ENCODE assay signal across 11 mouse cellular contexts in genomic region chr10:42973537-42973936, GRCm38 (mm10).
DNase-seq lines count a peak whose midpoint lies in the region; ATAC-seq lines count a peak whose summit lies in the region.
"Had no signal": no experiment of that assay in that cellular context is flagged by ENCODE, and none has a peak within 500 bp of the region (broad histone marks: within the 10 kb centered on the region; RNA-seq: fewer than 3 reads in every experiment).

No protein-coding gene starts in this region.

- no peaks in the 10 kb centered on the region for H3K9me3 ChIP-seq in forebrain, embryonic 15.5 days
- H3K9me3 ChIP-seq in forebrain, embryonic 10.5 days = no peaks in the 10 kb centered on the region
- H3K9me3 ChIP-seq in kidney, embryonic 15.5 days (replicated peaks) = no peaks in the 10 kb centered on the region
- no peaks in the 10 kb centered on the region for H3K9me3 ChIP-seq in midbrain, embryonic 11.5 days (ENCODE audit: control insufficient read depth, low read length)
- H3K9me3 ChIP-seq in midbrain, embryonic 13.5 days = no peaks in the 10 kb centered on the region
- H3K9me3 ChIP-seq: embryonic facial prominence, embryonic 10.5 days; heart, embryonic 13.5 days; hindbrain, embryonic 12.5 days had no signal

- no peak for ATAC-seq in forebrain, embryonic 15.5 days (replicated peaks)
- peak; percentile 30; the same call in 1 of the 2 replicates for ATAC-seq in kidney, embryonic 15.5 days (replicated peaks; ENCODE audit: low FRiP score)
- ATAC-seq in midbrain, embryonic 11.5 days (ENCODE audit: low FRiP score) = no peak
- ATAC-seq in midbrain, embryonic 13.5 days = no peak

- no peak for DNase-seq in forebrain, embryonic 10.5 days (ENCODE audit: extremely low spot score, low spot score)
- no peak for DNase-seq in kidney, postnatal 36 days
- DNase-seq in midbrain, embryonic 11.5 days (ENCODE audit: low spot score, missing footprints) = peak; percentile 82
- DNase-seq in left cerebral cortex, adult 11 months (ENCODE audit: low spot score) = no peak
- DNase-seq: cerebellum, adult 9-11 months had no signal

- H3K27ac ChIP-seq in forebrain, embryonic 15.5 days (replicated peaks) = peak overlapping the region; percentile 50
- H3K27ac ChIP-seq in forebrain, embryonic 10.5 days = no peak overlapping the region
- peak overlapping the region; percentile 59; the same call in 1 of the 2 replicates for H3K27ac ChIP-seq in kidney, embryonic 15.5 days
- no peak overlapping the region for H3K27ac ChIP-seq in midbrain, embryonic 11.5 days (ENCODE audit: low read depth, low read length)
- no peak overlapping the region for H3K27ac ChIP-seq in midbrain, embryonic 13.5 days
- H3K27ac ChIP-seq: heart, embryonic 13.5 days had no signal

- no peaks in the 10 kb centered on the region for H3K36me3 ChIP-seq in forebrain, embryonic 15.5 days
- no peaks in the 10 kb centered on the region for H3K36me3 ChIP-seq in forebrain, embryonic 10.5 days (replicated peaks)
- no peaks in the 10 kb centered on the region for H3K36me3 ChIP-seq in kidney, embryonic 15.5 days
- no peaks in the 10 kb centered on the region for H3K36me3 ChIP-seq in midbrain, embryonic 11.5 days (ENCODE audit: control insufficient read depth, insufficient read depth, low read length)
- no peaks in the 10 kb centered on the region for H3K36me3 ChIP-seq in midbrain, embryonic 13.5 days
- H3K36me3 ChIP-seq: embryonic facial prominence, embryonic 10.5 days; heart, embryonic 13.5 days; hindbrain, embryonic 12.5 days had no signal

- H3K27me3 ChIP-seq in forebrain, embryonic 15.5 days = no peaks in the 10 kb centered on the region
- H3K27me3 ChIP-seq in forebrain, embryonic 10.5 days (ENCODE audit: poor library complexity, severe bottlenecking) = peaks cover 70% of the 10 kb centered on the region
- peaks cover 15% of the 10 kb centered on the region; the same call in 1 of the 2 replicates for H3K27me3 ChIP-seq in kidney, embryonic 15.5 days
- H3K27me3 ChIP-seq in midbrain, embryonic 11.5 days (ENCODE audit: control insufficient read depth, insufficient read depth, low read length) = peaks cover 2% of the 10 kb centered on the region; the same call in 1 of the 2 replicates
- H3K27me3 ChIP-seq in midbrain, embryonic 13.5 days = peaks cover 5% of the 10 kb centered on the region
- H3K27me3 ChIP-seq: hindbrain, embryonic 12.5 days had no signal

- H3K4me3 ChIP-seq in forebrain, embryonic 15.5 days = no peak overlapping the region
- H3K4me3 ChIP-seq in forebrain, embryonic 10.5 days = no peak overlapping the region
- H3K4me3 ChIP-seq in kidney, embryonic 15.5 days (replicated peaks) = no peak overlapping the region
- no peak overlapping the region for H3K4me3 ChIP-seq in midbrain, embryonic 11.5 days (ENCODE audit: low read depth, low read length)
- H3K4me3 ChIP-seq in midbrain, embryonic 13.5 days (replicated peaks) = no peak overlapping the region
- H3K4me3 ChIP-seq: embryonic facial prominence, embryonic 10.5 days; heart, embryonic 13.5 days; hindbrain, embryonic 12.5 days had no signal

- no peak overlapping the region for H3K4me2 ChIP-seq in forebrain, embryonic 15.5 days (replicated peaks)
- H3K4me2 ChIP-seq in kidney, embryonic 15.5 days = no peak overlapping the region
- H3K4me2 ChIP-seq in midbrain, embryonic 11.5 days = no peak overlapping the region
- no peak overlapping the region for H3K4me2 ChIP-seq in midbrain, embryonic 13.5 days (replicated peaks)
- H3K4me2 ChIP-seq: hindbrain, embryonic 12.5 days had no signal

- H3K4me1 ChIP-seq in forebrain, embryonic 15.5 days = peaks cover 8% of the 10 kb centered on the region
- H3K4me1 ChIP-seq in forebrain, embryonic 10.5 days = peaks cover 45% of the 10 kb centered on the region
- peaks cover 42% of the 10 kb centered on the region for H3K4me1 ChIP-seq in kidney, embryonic 15.5 days
- peaks cover 4% of the 10 kb centered on the region for H3K4me1 ChIP-seq in midbrain, embryonic 11.5 days (ENCODE audit: control insufficient read depth, insufficient read depth, low read length)
- peaks cover 23% of the 10 kb centered on the region for H3K4me1 ChIP-seq in midbrain, embryonic 13.5 days (replicated peaks)

- no peak overlapping the region for H3K9ac ChIP-seq in forebrain, embryonic 15.5 days (replicated peaks)
- H3K9ac ChIP-seq in kidney, embryonic 15.5 days = no peak overlapping the region
- H3K9ac ChIP-seq in midbrain, embryonic 11.5 days (ENCODE audit: low read length) = no peak overlapping the region
- H3K9ac ChIP-seq in midbrain, embryonic 13.5 days (replicated peaks) = no peak overlapping the region
- H3K9ac ChIP-seq: heart, embryonic 13.5 days; hindbrain, embryonic 12.5 days had no signal

- WGBS in forebrain, embryonic 15.5 days = 48% methylated on average over 4 of the region's 4 CpGs
- 69% methylated on average over 4 of the region's 4 CpGs for WGBS in forebrain, embryonic 10.5 days
- WGBS in kidney, embryonic 15.5 days = 36% methylated on average over 4 of the region's 4 CpGs
- WGBS in midbrain, embryonic 11.5 days = 58% methylated on average over 4 of the region's 4 CpGs
- WGBS in midbrain, embryonic 13.5 days = 46% methylated on average over 4 of the region's 4 CpGs

Comparison
In these comparisons a context has a peak if more than half of its experiments do, and no peak if none do; other contexts are left out.
1. H3K27ac ChIP-seq: peak in forebrain, embryonic 15.5 days (single experiment) and kidney, embryonic 15.5 days (single experiment); none in forebrain, embryonic 10.5 days (single experiment), midbrain, embryonic 11.5 days (single experiment) and midbrain, embryonic 13.5 days (single experiment).